Mouse (Mus musculus): ENCODE measurements at regions not wholly inside any gene's neighbourhood (a gene's known extent, or its start where the extent isn't known, plus 50 kb on each side); places are given as distances from the start of the nearest gene placed in this dataset.
"Not testable (repeated sequence)": the region's sequence is repeated elsewhere in the genome, so short reads cannot be mapped to it uniquely, and the experiment has no call there.

DNA sequence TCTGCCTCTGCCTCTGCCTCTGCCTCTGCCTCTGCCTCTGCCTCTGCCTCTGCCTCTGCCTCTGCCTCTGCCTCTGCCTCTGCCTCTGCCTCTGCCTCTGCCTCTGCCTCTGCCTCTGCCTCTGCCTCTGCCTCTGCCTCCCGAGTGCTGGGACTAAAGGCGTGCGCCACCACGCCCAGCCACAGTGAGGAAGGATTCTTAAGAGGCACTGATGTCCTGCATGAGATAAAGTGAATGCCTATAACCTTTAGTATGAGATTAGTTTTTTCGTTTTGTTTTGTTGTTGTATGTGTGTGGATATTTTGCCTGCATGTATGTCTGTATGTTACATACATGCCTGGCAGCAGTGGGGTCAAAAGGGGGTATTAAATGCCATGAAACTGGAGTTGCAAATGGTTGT is 63.2 kb downstream of the Hlx start:
- not testable (repeated sequence) for H3K4me1 ChIP-seq; H3K9ac ChIP-seq (replicated peaks); ATAC-seq (ENCODE audit: low FRiP score, low read depth); H3K27me3 ChIP-seq; H3K4me2 ChIP-seq (replicated peaks); H3K36me3 ChIP-seq; H3K4me3 ChIP-seq; H3K9me3 ChIP-seq; H3K27ac ChIP-seq (replicated peaks)
- WGBS: 89% methylated on average over 5 of the region's 5 CpGs

DNA sequence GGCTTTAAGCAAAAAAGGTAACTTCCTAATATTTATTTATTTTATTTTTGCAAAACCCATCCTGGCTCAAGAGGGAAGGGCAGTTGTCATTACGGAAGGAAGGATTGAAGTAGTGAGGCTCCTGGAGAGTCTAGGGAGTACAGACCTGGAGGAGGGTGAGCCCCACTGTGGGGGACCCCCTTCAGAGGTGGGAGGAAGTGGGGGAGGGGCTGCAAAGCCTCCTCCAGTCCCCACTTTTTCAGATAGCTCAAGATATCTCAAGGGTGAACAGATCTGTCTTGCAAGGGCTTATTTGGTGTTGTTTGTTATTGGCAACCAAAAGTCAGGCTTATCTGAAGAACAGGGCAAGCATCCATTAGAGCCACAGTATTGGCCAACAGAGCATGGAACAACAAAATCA is 64.0 kb downstream of the Hlx start:
- Histone ChIP-seq H3K4me1 (0 out of 2 replicates have a peak, but pooled peaks cover 2% of the 10 kb centered on the region), H3K27ac (replicated peaks) (no peak overlapping the region), H3K36me3 (no peaks in the 10 kb centered on the region), H3K4me2 (replicated peaks) (no peak overlapping the region), H3K9ac (replicated peaks) (no peak overlapping the region), H3K4me3 (no peak overlapping the region), H3K27me3 (no peaks in the 10 kb centered on the region), H3K9me3 (no peaks in the 10 kb centered on the region)
- WGBS: 70% methylated on average over 1 of the region's 1 CpGs
- ATAC-seq (ENCODE audit: low FRiP score, low read depth): peak; percentile 52; the same call in 1 of the 2 replicates

DNA sequence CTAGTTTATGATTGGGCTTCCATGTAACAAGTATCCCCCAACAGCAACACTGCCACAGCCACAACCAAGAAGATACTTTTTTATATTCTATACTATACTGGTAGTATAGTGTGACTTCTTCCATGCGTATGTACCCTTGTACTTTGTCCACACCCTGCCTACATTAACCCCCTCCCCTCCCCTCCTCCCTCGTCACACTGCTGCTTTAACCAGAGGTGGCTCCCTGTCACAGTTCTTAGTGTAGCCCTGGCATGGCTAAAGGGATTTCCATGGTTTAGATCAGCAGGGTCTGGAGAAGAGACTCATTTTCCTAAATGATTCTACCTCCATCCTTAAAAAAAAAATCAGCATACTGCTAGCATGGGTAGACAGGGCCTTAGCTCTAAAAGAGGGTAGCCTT is 64.4 kb downstream of the Hlx start:
- Histone ChIP-seq H3K9me3 (no peaks in the 10 kb centered on the region), H3K27me3 (no peaks in the 10 kb centered on the region), H3K36me3 (no peaks in the 10 kb centered on the region), H3K4me1 (0 out of 2 replicates have a peak, but pooled peaks cover 2% of the 10 kb centered on the region), H3K4me3 (no peak overlapping the region), H3K4me2 (replicated peaks) (no peak overlapping the region), H3K9ac (replicated peaks) (no peak overlapping the region), H3K27ac (replicated peaks) (no peak overlapping the region)
- WGBS: 45% methylated on average over 2 of the region's 2 CpGs
- peak; percentile 87 for ATAC-seq (ENCODE audit: low FRiP score, low read depth)

DNA sequence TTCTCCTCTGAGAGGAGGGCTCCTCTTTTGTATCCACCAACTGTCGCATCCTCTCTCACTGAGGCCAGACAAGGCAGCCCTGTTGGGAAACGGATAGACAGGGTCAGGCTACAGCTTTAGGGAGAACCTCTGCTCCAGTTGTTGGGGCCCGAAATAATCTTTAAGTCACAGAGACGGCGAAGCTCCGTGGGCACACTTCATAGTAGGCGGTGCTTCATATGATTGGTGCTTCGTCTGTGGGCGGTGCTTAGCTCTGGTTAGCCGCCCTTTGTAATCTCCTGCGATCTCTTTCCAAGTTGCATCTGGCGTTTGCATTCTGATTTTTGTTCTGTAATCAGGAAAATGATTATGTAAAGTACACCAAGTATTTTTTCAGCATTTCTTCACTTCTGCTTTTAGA is 67.2 kb downstream of the Hlx start:
- Histone ChIP-seq H3K9me3 (no peaks in the 10 kb centered on the region), H3K36me3 (no peaks in the 10 kb centered on the region), H3K4me2 (replicated peaks) (no peak overlapping the region), H3K27ac (replicated peaks) (no peak overlapping the region), H3K4me1 (0 out of 2 replicates have a peak, but pooled peaks cover 2% of the 10 kb centered on the region), H3K27me3 (no peaks in the 10 kb centered on the region), H3K4me3 (no peak overlapping the region), H3K9ac (replicated peaks) (no peak overlapping the region)
- no peak for ATAC-seq (ENCODE audit: low FRiP score, low read depth)
- WGBS: 74% methylated on average over 12 of the region's 12 CpGs

DNA sequence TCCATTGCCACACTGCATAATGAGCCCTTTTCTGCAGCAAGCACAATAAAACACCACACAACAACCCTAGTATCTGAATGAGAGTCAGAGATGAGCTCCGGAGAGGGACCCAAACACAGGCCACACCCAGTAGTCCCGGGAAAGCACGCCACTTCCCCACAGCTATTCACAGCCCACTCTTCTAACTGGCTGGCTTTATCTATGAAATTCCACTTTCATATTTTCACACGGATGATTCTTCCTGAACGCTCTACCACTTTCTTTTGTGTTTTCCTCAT is 68.4 kb downstream of the Hlx start:
- H3K4me2 ChIP-seq (replicated peaks): no peak overlapping the region
- 79% methylated on average over 5 of the region's 5 CpGs for WGBS

DNA sequence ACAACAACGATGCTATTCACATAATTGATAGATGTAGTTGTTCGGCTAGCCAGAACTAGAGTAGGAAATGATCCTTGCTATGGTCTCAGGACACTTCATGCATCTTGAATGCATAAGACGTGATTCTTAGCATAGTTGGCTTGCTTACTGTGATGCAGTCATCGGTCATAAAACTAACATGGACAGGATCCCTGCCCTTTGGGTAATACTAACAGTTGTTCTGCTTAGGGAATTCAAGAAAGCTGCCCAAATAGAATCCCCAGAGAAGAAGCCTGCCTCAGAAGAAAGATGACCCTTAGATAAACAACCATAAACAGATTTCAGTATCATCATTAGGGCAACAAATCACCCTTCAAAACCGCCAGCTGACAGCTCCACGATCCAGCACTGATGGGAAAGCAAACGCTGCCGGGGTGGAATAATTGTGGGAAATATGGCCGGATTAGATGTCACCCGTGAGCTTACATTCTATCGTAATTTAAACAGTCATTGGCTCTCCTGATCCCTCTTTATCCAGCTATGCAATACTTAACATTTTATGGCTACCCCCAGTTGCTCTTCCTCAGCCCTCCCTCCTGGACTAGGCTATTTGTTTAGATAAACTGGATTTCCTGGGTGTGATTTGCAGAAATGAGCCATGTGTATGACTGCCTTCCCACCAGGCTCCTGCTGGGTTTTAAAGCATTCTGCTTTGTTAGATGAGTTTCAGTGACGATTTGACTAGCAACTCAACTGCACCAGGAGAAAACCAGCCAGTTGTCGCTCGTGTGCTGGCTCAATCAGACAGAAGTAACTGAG is 68.9 kb downstream of the Hlx start:
- 64% methylated on average over 14 of the region's 14 CpGs for WGBS
- Histone ChIP-seq H3K4me3 (no peak overlapping the region), H3K4me2 (replicated peaks) (no peak overlapping the region), H3K9ac (replicated peaks) (no peak overlapping the region), H3K36me3 (no peaks in the 10 kb centered on the region), H3K9me3 (no peaks in the 10 kb centered on the region), H3K27me3 (no peaks in the 10 kb centered on the region), H3K4me1 (0 out of 2 replicates have a peak, but pooled peaks cover 2% of the 10 kb centered on the region), H3K27ac (replicated peaks) (no peak overlapping the region)
- ATAC-seq (ENCODE audit: low FRiP score, low read depth): no peak

More for the DNA sequence above, 68.4 kb downstream of the Hlx start:
- no peaks in the 10 kb centered on the region for H3K36me3 ChIP-seq
- H3K9me3 ChIP-seq: no peaks in the 10 kb centered on the region
- H3K9ac ChIP-seq (replicated peaks): no peak overlapping the region
- no peak overlapping the region for H3K27ac ChIP-seq (replicated peaks)
- H3K27me3 ChIP-seq: no peaks in the 10 kb centered on the region
- ATAC-seq (ENCODE audit: low FRiP score, low read depth): no peak
- 0 out of 2 replicates have a peak, but pooled peaks cover 2% of the 10 kb centered on the region for H3K4me1 ChIP-seq
- no peak overlapping the region for H3K4me3 ChIP-seq

DNA sequence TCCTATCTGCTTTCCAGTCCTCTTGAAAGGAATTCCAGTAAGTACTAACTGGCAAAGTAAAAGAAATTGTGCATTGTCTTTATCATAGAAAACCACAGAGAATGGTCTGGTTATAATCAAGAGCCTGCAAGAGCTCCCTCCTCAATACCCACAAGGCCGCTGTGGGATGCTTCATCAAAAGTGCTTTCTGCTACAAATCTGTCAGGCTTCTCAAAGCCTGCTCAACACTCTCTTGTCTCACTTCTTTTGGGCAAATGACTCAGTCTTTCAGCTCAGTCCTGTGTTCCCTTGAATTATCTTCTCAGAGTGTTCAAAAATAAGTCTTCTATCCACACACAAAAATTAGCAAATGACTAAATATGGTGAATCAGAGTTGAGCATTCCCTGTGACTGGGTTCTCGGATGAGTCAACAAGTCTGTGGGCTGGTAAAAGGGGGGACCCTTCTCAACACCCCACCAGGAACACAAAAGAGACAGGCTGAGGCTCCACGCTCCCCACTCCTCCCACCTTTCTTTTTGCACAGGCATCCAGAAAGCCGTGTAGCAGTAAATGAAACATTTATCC is 81.8 kb downstream of the Hlx start:
- H3K27me3 ChIP-seq: no peaks in the 10 kb centered on the region
- H3K9me3 ChIP-seq: no peaks in the 10 kb centered on the region; the same call in 1 of the 2 replicates
- no peaks in the 10 kb centered on the region for H3K4me1 ChIP-seq
- no peak for ATAC-seq (ENCODE audit: low FRiP score, low read depth)
- no peak overlapping the region for H3K4me3 ChIP-seq
- no peak overlapping the region for H3K4me2 ChIP-seq (replicated peaks)
- WGBS: 88% methylated on average over 4 of the region's 4 CpGs
- no peak overlapping the region for H3K27ac ChIP-seq (replicated peaks)
- H3K36me3 ChIP-seq: no peaks in the 10 kb centered on the region
- H3K9ac ChIP-seq (replicated peaks): no peak overlapping the region

DNA sequence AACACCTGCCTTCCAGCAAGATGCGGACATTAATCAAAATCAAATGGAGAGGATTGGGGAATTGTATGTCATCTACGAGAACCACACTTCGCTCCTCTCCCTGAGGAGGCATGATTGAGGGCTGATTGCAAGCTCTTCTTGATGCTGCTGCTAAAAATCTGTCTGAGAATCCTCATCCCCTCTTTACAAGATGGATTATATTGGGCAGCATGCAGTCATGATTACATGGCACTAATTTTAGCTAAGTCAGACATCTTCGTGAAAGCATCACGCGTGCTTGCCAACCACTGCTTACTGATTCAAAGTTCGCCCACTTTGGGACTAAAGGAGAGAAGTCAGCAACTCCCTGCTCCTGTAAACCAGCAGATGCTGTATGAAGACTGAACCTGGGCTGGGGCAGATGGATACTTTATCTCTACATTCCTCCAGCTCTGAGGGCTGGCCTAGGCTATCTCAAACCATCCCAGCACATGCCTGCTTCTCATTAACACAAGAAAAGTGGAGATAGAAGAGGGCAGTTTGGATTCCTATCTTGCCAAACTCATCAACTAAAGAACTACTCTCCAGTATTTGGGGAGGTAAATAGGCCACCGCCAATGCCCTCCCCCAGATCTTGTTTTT is 84.4 kb downstream of the Hlx start:
- whole genome bisulfite sequencing: 93% methylated on average over 8 of the region's 8 CpGs
- H3K27me3 ChIP-seq: no peaks in the 10 kb centered on the region
- no peaks in the 10 kb centered on the region for H3K36me3 ChIP-seq
- H3K9me3 ChIP-seq: no peaks in the 10 kb centered on the region; the same call in 1 of the 2 replicates
- no peak for ATAC-seq (ENCODE audit: low FRiP score, low read depth)
- H3K4me3 ChIP-seq: no peak overlapping the region
- H3K27ac ChIP-seq (replicated peaks): no peak overlapping the region
- no peaks in the 10 kb centered on the region for H3K4me1 ChIP-seq
- H3K4me2 ChIP-seq (replicated peaks): no peak overlapping the region
- no peak overlapping the region for H3K9ac ChIP-seq (replicated peaks)

DNA sequence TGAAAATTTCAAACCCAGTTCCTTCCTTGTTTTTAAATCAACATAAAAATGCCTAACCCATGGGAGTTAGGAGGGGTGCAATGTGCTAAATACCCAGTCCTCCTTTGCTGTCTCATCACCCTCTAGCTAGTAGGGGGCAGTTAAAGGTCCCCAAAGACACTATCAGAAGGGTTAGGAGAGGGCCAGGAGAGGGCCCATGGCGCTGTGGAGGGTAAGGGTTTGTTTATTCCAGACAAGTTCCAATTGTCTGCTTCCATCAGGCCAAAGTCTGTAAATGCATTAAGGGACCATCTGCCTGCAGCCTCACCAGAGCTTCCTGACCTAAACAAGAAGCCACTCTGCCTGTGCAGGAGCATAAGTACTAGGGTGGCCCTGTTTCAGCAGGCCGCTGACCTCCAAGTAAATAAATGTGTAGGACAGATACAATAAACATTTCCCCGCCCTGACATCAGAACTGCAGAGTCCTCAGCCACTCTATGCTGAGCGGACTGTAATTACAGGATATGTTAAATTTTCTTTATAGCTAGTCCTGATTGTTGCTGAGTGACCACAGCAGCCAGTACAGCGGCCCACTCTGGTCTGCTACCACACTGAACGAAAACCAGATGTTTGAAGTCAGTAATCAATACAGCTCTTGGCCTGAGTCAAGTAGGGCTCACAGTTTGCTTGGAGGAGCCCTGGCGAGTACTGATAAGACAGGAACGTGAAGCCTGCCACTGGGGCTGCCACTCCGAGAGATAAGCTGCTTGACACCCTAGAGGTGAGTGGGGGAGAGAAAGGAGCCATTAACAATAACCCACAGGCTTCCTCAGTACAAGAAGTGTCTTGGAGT is 87.4 kb downstream of the Hlx start:
- 0 out of 2 replicates have a peak overlapping the region, but pooled peaks have one; percentile 16 for H3K27ac ChIP-seq (replicated peaks)
- WGBS: 50% methylated on average over 9 of the region's 9 CpGs

DNA sequence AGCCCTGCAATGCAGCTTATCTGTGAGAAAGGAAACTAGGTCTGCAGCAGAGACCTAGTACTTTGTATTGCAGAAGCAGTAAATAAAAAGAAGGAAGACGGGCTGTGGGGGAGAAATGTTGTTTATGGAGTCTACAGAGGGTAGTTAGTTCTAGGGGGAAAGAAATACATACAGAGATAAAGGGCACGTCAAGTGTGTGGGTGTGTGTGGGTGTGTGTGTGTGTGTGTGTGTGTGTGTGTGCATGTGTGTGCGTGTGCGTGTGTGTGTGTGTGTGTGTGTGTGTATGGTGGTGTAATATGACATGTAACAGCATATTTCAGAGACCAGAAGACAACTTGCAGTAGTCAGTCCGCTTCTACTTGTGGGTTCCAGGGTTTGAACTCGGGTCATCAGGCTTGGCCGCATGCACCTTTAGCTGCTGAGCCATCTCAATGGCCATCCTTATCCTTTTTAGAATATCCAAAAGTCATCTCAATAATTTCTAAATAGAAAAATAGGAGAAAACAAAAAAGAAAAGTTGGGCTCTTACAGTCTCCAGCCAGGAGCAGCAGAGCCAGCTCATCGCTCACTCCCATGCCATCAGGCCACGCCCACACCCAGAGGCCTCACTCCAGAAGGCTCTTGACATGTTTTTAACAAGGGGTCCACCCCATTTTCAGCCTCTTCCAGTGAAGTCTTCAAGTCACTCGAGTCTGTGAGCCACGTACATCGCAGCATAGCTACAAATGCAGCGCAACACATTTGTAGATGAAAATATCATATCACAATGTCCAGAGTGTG is 101.5 kb downstream of the Hlx start:
- H3K27ac ChIP-seq (replicated peaks): no peak overlapping the region
- ATAC-seq (ENCODE audit: low FRiP score, low read depth): no peak
- WGBS: 90% methylated on average over 13 of the region's 13 CpGs
- H3K27me3 ChIP-seq: no peaks in the 10 kb centered on the region
- no peaks in the 10 kb centered on the region for H3K9me3 ChIP-seq
- H3K36me3 ChIP-seq: no peaks in the 10 kb centered on the region
- H3K4me3 ChIP-seq: no peak overlapping the region
- H3K9ac ChIP-seq (replicated peaks): no peak overlapping the region
- no peak overlapping the region for H3K4me2 ChIP-seq (replicated peaks)
- no peaks in the 10 kb centered on the region for H3K4me1 ChIP-seq

More for the DNA sequence above, 87.4 kb downstream of the Hlx start:
- no peak for ATAC-seq (ENCODE audit: low FRiP score, low read depth)
- H3K4me3 ChIP-seq: no peak overlapping the region
- no peaks in the 10 kb centered on the region for H3K27me3 ChIP-seq
- no peaks in the 10 kb centered on the region for H3K4me1 ChIP-seq
- no peak overlapping the region for H3K4me2 ChIP-seq (replicated peaks)
- no peaks in the 10 kb centered on the region for H3K36me3 ChIP-seq
- no peaks in the 10 kb centered on the region; the same call in 1 of the 2 replicates for H3K9me3 ChIP-seq
- no peak overlapping the region for H3K9ac ChIP-seq (replicated peaks)

DNA sequence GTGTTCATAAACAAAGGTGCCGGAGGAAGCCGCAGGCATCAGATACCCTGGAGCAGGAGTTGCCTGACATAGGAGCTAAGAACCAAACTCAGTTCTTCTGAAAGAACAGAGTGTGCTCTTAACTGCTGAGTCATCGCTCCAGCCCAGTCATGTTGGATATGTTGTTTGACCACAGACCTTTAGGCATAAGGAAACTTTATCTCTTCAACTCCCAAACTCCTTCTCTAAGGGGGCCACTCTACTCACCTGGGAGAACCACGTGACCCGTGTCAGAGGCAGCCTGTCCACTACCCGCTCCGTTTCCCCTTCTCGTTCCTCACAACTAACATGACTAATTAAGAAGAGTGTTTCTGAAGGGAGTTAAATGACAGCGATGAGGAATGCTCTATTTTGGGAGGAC is 103.2 kb downstream of the Hlx start:
- Histone ChIP-seq H3K9me3 (no peaks in the 10 kb centered on the region), H3K4me1 (no peaks in the 10 kb centered on the region), H3K9ac (replicated peaks) (no peak overlapping the region), H3K27me3 (no peaks in the 10 kb centered on the region), H3K4me2 (replicated peaks) (no peak overlapping the region), H3K27ac (replicated peaks) (no peak overlapping the region), H3K36me3 (no peaks in the 10 kb centered on the region), H3K4me3 (no peak overlapping the region)
- no peak for ATAC-seq (ENCODE audit: low FRiP score, low read depth)
- 93% methylated on average over 9 of the region's 9 CpGs for WGBS

Measured in midbrain, embryonic 12.5 days (tissue).